In genomic region chr4:45341669-45342249, GRCm38 (mm10) we compare ENCODE assay signal across 8 mouse cellular contexts. TPM values are rescaled to one million over a fixed set of nuclear protein-coding genes. Genes with fewer than 3 reads are reported as not detected.
DNase-seq lines count a peak whose midpoint lies in the region; ATAC-seq lines count a peak whose summit lies in the region.

Gene Dcaf10, plus strand, starts transcription at chr4:45342101.

- no peaks in the 10 kb centered on the region for H3K9me3 ChIP-seq in hindbrain, embryonic 11.5 days (ENCODE audit: control insufficient read depth, low read length)

- 2% methylated on average over 35 of the region's 42 CpGs for WGBS in hindbrain, embryonic 11.5 days

- H3K4me1 ChIP-seq in hindbrain, embryonic 11.5 days (replicated peaks; ENCODE audit: control insufficient read depth, insufficient read depth, low read length), result no peaks in the 10 kb centered on the region

- H3K4me3 ChIP-seq in hindbrain, embryonic 11.5 days (ENCODE audit: low read depth, low read length), result peak within 1 kb of the TSS; percentile 59

- peak within 1 kb of the TSS; percentile 71 for H3K4me2 ChIP-seq in hindbrain, embryonic 11.5 days (replicated peaks; ENCODE audit: low read depth, low read length)

- H3K27me3 ChIP-seq in hindbrain, embryonic 11.5 days (ENCODE audit: control insufficient read depth, insufficient read depth, low read length), result no peaks in the 10 kb centered on the region

- peak; percentile 96 for DNase-seq in Muller cell, postnatal 12 days (ENCODE audit: inconsistent ontology term)
- DNase-seq in cerebellum, adult 9-11 months, result peak; percentile 91
- peak; percentile 69 to 95 for DNase-seq in frontal cortex, adult 2 months (ENCODE audit: extremely low spot score in 1 of 2, low spot score in 1 of 2)
- peak; percentile 96 for DNase-seq in hindbrain, embryonic 11.5 days (ENCODE audit: low spot score)
- peak; percentile 97 for DNase-seq in layer of hippocampus, postnatal 10 days (ENCODE audit: low spot score in 2 of 2)
- DNase-seq in lung, postnatal 10 days, result peak; percentile 96
- DNase-seq in ovary, postnatal 36 days (ENCODE audit: low spot score), result peak; percentile 94
- peak; percentile 97 for DNase-seq in thymus, postnatal 25 days

- H3K36me3 ChIP-seq in hindbrain, embryonic 11.5 days (ENCODE audit: control insufficient read depth, insufficient read depth, low read length), result no peaks in the 10 kb centered on the region

- peak within 1 kb of the TSS; percentile 77 for H3K27ac ChIP-seq in hindbrain, embryonic 11.5 days (ENCODE audit: low read depth, low read length)

- H3K9ac ChIP-seq in hindbrain, embryonic 11.5 days (ENCODE audit: low read depth, low read length), result peak within 1 kb of the TSS; percentile 73

- ATAC-seq in hindbrain, embryonic 11.5 days (ENCODE audit: low FRiP score), result peak; percentile 93

RNA-seq across cellular contexts. Expression of gene Dcaf10, which starts in this region (rescaled TPM):
- polyA plus RNA-seq in frontal cortex, adult 2 months (2012; rRNA removed), result 7.5 and 8.1 TPM in 2 replicates
- 12.4 and 12.6 TPM in 2 replicates for polyA plus RNA-seq in hindbrain, embryonic 11.5 days (2014; fragmentation: Nextera tagmentation; extraction: Ambion mirVana)
- 10 to 100 TPM; 24.1 to 25.8 TPM for total RNA-seq in layer of hippocampus, postnatal 10 days (2021)

Comparison
In these comparisons a context has a peak if more than half of its experiments do, and no peak if none do; other contexts are left out.
1. Peak in every context shown above with its lines: DNase-seq, ATAC-seq, H3K4me3 ChIP-seq and H3K27ac ChIP-seq.